Mouse (Mus musculus): Measurements from ENCODE around the gene Nxf2.

DNA sequence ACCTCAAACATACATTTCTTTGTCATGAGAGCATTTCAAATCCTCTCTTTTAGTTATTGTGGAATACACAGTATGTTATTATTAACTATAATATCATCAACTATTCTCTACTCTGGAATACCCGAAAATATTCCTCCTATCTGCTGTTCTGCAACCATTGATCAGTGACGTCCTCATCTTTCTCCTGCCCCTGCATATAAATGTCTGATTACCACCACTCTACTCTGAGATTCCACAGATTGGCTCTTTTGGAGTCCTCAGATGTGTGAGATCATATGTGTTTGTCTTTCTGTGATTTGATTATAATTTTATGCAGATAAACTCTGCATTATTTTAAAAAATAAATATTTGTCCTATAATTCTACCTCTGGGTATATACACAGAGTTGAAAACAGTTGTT is 48.8 kb downstream of the Nxf2 start:
- TF ChIP-seq ZC3H11A (IDR thresholded peaks at IDR 0.05; ENCODE audit: low read depth, low read length) (no peak), CHD1 (IDR thresholded peaks at IDR 0.05; ENCODE audit: low read depth, low read length) (no peak), CTCF (conservative IDR thresholded peaks at IDR 0.05 in 1 of 2, IDR thresholded peaks at IDR 0.05 in 1 of 2; ENCODE audit: low read depth in 2 of 2, low read length in 2 of 2) (no peak), USF1 (IDR thresholded peaks at IDR 0.05; ENCODE audit: low read depth, low read length) (no peak), EP300 (IDR thresholded peaks at IDR 0.05; ENCODE audit: low read length) (no peak), ZMIZ1 (IDR thresholded peaks at IDR 0.05; ENCODE audit: low read depth, low read length) (no peak), KAT2A (IDR thresholded peaks at IDR 0.05; ENCODE audit: insufficient replicate concordance, low read length) (no peak), MAX (IDR thresholded peaks at IDR 0.05; ENCODE audit: low read length) (no peak), GABPA (IDR thresholded peaks at IDR 0.05; ENCODE audit: insufficient replicate concordance, low read depth, low read length) (no peak), CHD2 (IDR thresholded peaks at IDR 0.05; ENCODE audit: low read length) (no peak), TBP (conservative IDR thresholded peaks at IDR 0.05; ENCODE audit: low read depth, low read length) (no peak)
